In the genomic region with DNA sequence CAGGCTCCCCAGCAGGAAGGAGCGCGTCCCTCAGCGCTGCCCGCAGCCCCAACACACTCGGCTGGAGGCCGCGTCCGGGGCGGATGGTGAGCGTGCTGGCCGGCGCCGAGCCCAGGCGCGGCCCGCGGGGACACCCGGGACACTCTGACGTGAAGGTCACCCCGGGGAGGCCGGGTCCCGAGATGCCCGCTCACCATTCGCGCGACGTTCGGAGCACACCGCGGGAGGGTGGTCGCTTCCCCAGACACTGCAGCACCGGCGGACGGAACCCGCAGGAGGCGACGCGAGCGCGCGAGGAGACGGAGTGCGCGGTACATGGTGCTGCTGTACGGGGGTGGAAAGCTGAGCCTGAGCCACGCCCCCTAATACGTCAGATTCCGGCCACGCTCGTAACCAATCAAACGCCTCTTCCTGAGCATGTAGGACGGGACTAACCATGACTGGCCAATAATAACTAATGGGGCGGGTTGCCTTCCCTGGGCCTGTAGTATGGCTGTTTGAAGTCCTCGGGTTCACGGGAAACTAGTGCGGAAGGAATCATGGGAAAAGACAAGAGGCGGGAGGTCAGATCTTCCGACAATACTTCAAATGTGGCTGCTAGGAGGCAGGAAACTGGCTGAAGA, we compare ENCODE assay signal across 8 mouse cellular contexts. TPM values are rescaled to one million over a fixed set of nuclear protein-coding genes. Genes with fewer than 3 reads are reported as not detected.
A peak's percentile ranks its signal among the peaks of the same experiment; 100 is the strongest.
DNase-seq lines count a peak whose midpoint lies in the region; ATAC-seq lines count a peak whose summit lies in the region.

A gene (minus strand): TSS at position 379 of the 623 bp plus-strand sequence.

- peak; percentile 99 for ATAC-seq in erythroblast, adult 5-6 weeks (replicated peaks; ENCODE audit: low FRiP score, poor library complexity, severe bottlenecking)
- ATAC-seq in kidney, embryonic 15.5 days (replicated peaks; ENCODE audit: low FRiP score): peak; percentile 100
- peak; percentile 98 for ATAC-seq in monocyte, adult 5-6 weeks (replicated peaks; ENCODE audit: insufficient number of reproducible peaks, low FRiP score, low TSS enrichment, poor library complexity, severe bottlenecking)

- H3K4me2 ChIP-seq in kidney, embryonic 15.5 days: peak within 1 kb of the TSS; percentile 83

- peaks cover 11% of the 10 kb centered on the region for H3K4me1 ChIP-seq in heart, embryonic 10.5 days
- H3K4me1 ChIP-seq in kidney, embryonic 15.5 days: peaks cover 16% of the 10 kb centered on the region

- peak within 1 kb of the TSS; percentile 81 for H3K4me3 ChIP-seq in heart, embryonic 10.5 days
- H3K4me3 ChIP-seq in kidney, embryonic 15.5 days (replicated peaks): peak within 1 kb of the TSS; percentile 91

- WGBS in heart, embryonic 10.5 days: 0% methylated on average over 58 of the region's 58 CpGs
- under 1% methylated on average over 58 of the region's 58 CpGs for WGBS in kidney, embryonic 15.5 days

- H3K36me3 ChIP-seq in heart, embryonic 10.5 days: peaks cover 4% of the 10 kb centered on the region
- peaks cover 5% of the 10 kb centered on the region; the same call in 1 of the 2 replicates for H3K36me3 ChIP-seq in kidney, embryonic 15.5 days

- peak; percentile 94 to 96 for DNase-seq in B cell, adult 2 months
- DNase-seq in brain, adult 2 months (ENCODE audit: low read depth, low spot score): peak; percentile 100
- peak; percentile 99 for DNase-seq in heart, embryonic 10.5 days (ENCODE audit: low spot score)
- peak; percentile 94 for DNase-seq in liver
- peak; percentile 91 to 94 for DNase-seq in spleen, postnatal 4 days (ENCODE audit: low spot score in 2 of 2)

- H3K27me3 ChIP-seq in heart, embryonic 10.5 days (ENCODE audit: insufficient read depth, poor library complexity, severe bottlenecking): no peaks in the 10 kb centered on the region
- no peaks in the 10 kb centered on the region for H3K27me3 ChIP-seq in kidney, embryonic 15.5 days

- H3K27ac ChIP-seq in heart, embryonic 10.5 days: peak within 1 kb of the TSS; percentile 91
- peak within 1 kb of the TSS; percentile 92 for H3K27ac ChIP-seq in kidney, embryonic 15.5 days

- H3K9ac ChIP-seq in kidney, embryonic 15.5 days: peak within 1 kb of the TSS; percentile 89

- no peaks in the 10 kb centered on the region for H3K9me3 ChIP-seq in heart, embryonic 10.5 days
- H3K9me3 ChIP-seq in kidney, embryonic 15.5 days (replicated peaks): no peaks in the 10 kb centered on the region

RNA-seq across cellular contexts. Expression of the gene that starts here (rescaled TPM):
- total RNA-seq in erythroblast, adult 5-6 weeks (2015; ENCODE audit: low replicate concordance): 7.3 and 34.1 TPM in 2 replicates
- 14.1 and 42.7 TPM in 2 replicates for total RNA-seq in erythroblast, adult 5-6 weeks (2017; ENCODE audit: low replicate concordance)
- 177 and 220 TPM in 2 replicates for polyA plus RNA-seq in heart, embryonic 10.5 days (2016; fragmentation: Nextera tagmentation; extraction: Ambion mirVana)
- polyA plus RNA-seq in kidney, embryonic 15.5 days (2015; fragmentation: Nextera tagmentation; extraction: Ambion mirVana): 127 and 133 TPM in 2 replicates
- 35.9 to 46.8 TPM (median 37.1 TPM) in 3 replicates for total RNA-seq in monocyte, adult 5-6 weeks (2017)

Comparison
In these comparisons a context has a peak if more than half of its experiments do, and no peak if none do; other contexts are left out.
1. Peak in every context shown above with its lines: DNase-seq, ATAC-seq, H3K4me3 ChIP-seq and H3K27ac ChIP-seq.